Mouse (Mus musculus): ENCODE measurements at regions not wholly inside any gene's neighbourhood (a gene's known extent, or its start where the extent isn't known, plus 50 kb on each side); places are given as distances from the start of the nearest gene placed in this dataset.
A peak's percentile ranks its signal among the peaks of the same experiment; 100 is the strongest.

GRCm38 (mm10) chr13:52273502-52274246 lies 257.4 kb downstream of the Diras2 start:
- H3K27me3 ChIP-seq (ENCODE audit: control insufficient read depth, insufficient read depth, insufficient read length) = no peaks in the 10 kb centered on the region
- H3ac ChIP-seq (ENCODE audit: control insufficient read depth, insufficient read length, low read depth) = no peak overlapping the region
- no peaks in the 10 kb centered on the region for H3K36me3 ChIP-seq (ENCODE audit: control insufficient read depth, insufficient read depth)
- H3K79me3 ChIP-seq (ENCODE audit: low read depth) = no peaks in the 10 kb centered on the region
- H3K4me3 ChIP-seq (ENCODE audit: insufficient read depth, poor library complexity, severe bottlenecking) = no peak overlapping the region
- H3K79me2 ChIP-seq (ENCODE audit: control insufficient read depth, insufficient read depth) = no peaks in the 10 kb centered on the region
- TF ChIP-seq MYOG (IDR thresholded peaks at IDR 0.05; ENCODE audit: control insufficient read depth, extremely low read depth, insufficient read length) (no peak), CTCF (IDR thresholded peaks at IDR 0.05; ENCODE audit: control insufficient read depth, insufficient read depth, insufficient read length) (no peak), USF1 (IDR thresholded peaks at IDR 0.05; ENCODE audit: low read depth) (no peak)

- TF ChIP-seq MYOD1 (IDR thresholded peaks at IDR 0.05; ENCODE audit: control insufficient read depth, insufficient read length, low read depth) (no peak), FOSL1 (IDR thresholded peaks at IDR 0.05; ENCODE audit: insufficient read depth, low read length, poor library complexity, severe bottlenecking) (no peak), MAX (IDR thresholded peaks at IDR 0.05) (no peak), CEBPB (IDR thresholded peaks at IDR 0.05; ENCODE audit: low read depth) (no peak), MYOG (IDR thresholded peaks at IDR 0.05; ENCODE audit: control insufficient read depth, extremely low read depth, insufficient read length) (no peak), USF1 (IDR thresholded peaks at IDR 0.05; ENCODE audit: low read depth) (no peak), CTCF (IDR thresholded peaks at IDR 0.05; ENCODE audit: control insufficient read depth, insufficient read depth, insufficient read length) (no peak)
- no peaks in the 10 kb centered on the region for H3K79me2 ChIP-seq (ENCODE audit: control insufficient read depth, insufficient read depth)
- no peak overlapping the region for H3K4me3 ChIP-seq (ENCODE audit: insufficient read depth, poor library complexity, severe bottlenecking)
Observed at GRCm38 (mm10) chr13:52275196-52275595, 255.9 kb downstream of the Diras2 start.

GRCm38 (mm10) chr13:52275675-52276074 lies 255.4 kb downstream of the Diras2 start:
- no peak for TF ChIP-seq MYOG (IDR thresholded peaks at IDR 0.05; ENCODE audit: control insufficient read depth, extremely low read depth, insufficient read length)
- no peak for TF ChIP-seq USF1 (IDR thresholded peaks at IDR 0.05; ENCODE audit: low read depth)
- TF ChIP-seq CEBPB (IDR thresholded peaks at IDR 0.05; ENCODE audit: low read depth) = no peak
- TF ChIP-seq CTCF (IDR thresholded peaks at IDR 0.05; ENCODE audit: control insufficient read depth, insufficient read depth, insufficient read length) = peak; percentile 28
- TF ChIP-seq MYOD1 (IDR thresholded peaks at IDR 0.05; ENCODE audit: control insufficient read depth, insufficient read length, low read depth) = no peak
- Histone ChIP-seq H3K4me3 (ENCODE audit: insufficient read depth, poor library complexity, severe bottlenecking) (no peak overlapping the region), H3K79me2 (ENCODE audit: control insufficient read depth, insufficient read depth) (no peaks in the 10 kb centered on the region), H3K79me3 (ENCODE audit: low read depth) (no peaks in the 10 kb centered on the region), H3K27me3 (ENCODE audit: control insufficient read depth, insufficient read depth, insufficient read length) (no peaks in the 10 kb centered on the region), H3K36me3 (ENCODE audit: control insufficient read depth, insufficient read depth) (no peaks in the 10 kb centered on the region), H3ac (ENCODE audit: control insufficient read depth, insufficient read length, low read depth) (no peak overlapping the region)

More at GRCm38 (mm10) chr13:52275196-52275595, 255.9 kb downstream of the Diras2 start:
- Histone ChIP-seq H3K79me3 (ENCODE audit: low read depth) (no peaks in the 10 kb centered on the region), H3K36me3 (ENCODE audit: control insufficient read depth, insufficient read depth) (no peaks in the 10 kb centered on the region), H3K27me3 (ENCODE audit: control insufficient read depth, insufficient read depth, insufficient read length) (no peaks in the 10 kb centered on the region), H3ac (ENCODE audit: control insufficient read depth, insufficient read length, low read depth) (no peak overlapping the region)

GRCm38 (mm10) chr13:52277195-52277594 lies 253.9 kb downstream of the Diras2 start:
- H3K79me3 ChIP-seq (ENCODE audit: low read depth) = no peaks in the 10 kb centered on the region
- H3K36me3 ChIP-seq (ENCODE audit: control insufficient read depth, insufficient read depth) = no peaks in the 10 kb centered on the region
- no peaks in the 10 kb centered on the region for H3K79me2 ChIP-seq (ENCODE audit: control insufficient read depth, insufficient read depth)
- no peak overlapping the region for H3ac ChIP-seq (ENCODE audit: control insufficient read depth, insufficient read length, low read depth)
- peak; percentile 65 for TF ChIP-seq USF1 (IDR thresholded peaks at IDR 0.05; ENCODE audit: low read depth)
- TF ChIP-seq MYOD1 (IDR thresholded peaks at IDR 0.05; ENCODE audit: control insufficient read depth, insufficient read length, low read depth) = no peak
- TF ChIP-seq MAX (IDR thresholded peaks at IDR 0.05) = peak; percentile 83
- H3K4me3 ChIP-seq (ENCODE audit: insufficient read depth, poor library complexity, severe bottlenecking) = no peak overlapping the region
- no peaks in the 10 kb centered on the region for H3K27me3 ChIP-seq (ENCODE audit: control insufficient read depth, insufficient read depth, insufficient read length)

- Histone ChIP-seq H3K27me3 (ENCODE audit: control insufficient read depth, insufficient read depth, insufficient read length) (no peaks in the 10 kb centered on the region), H3K79me2 (ENCODE audit: control insufficient read depth, insufficient read depth) (no peaks in the 10 kb centered on the region)
Observed at GRCm38 (mm10) chr13:52278831-52279230, 252.2 kb downstream of the Diras2 start.

More at GRCm38 (mm10) chr13:52278831-52279230, 252.2 kb downstream of the Diras2 start:
- H3K79me3 ChIP-seq (ENCODE audit: low read depth) = no peaks in the 10 kb centered on the region
- H3ac ChIP-seq (ENCODE audit: control insufficient read depth, insufficient read length, low read depth) = no peak overlapping the region
- TF ChIP-seq CTCF (IDR thresholded peaks at IDR 0.05; ENCODE audit: control insufficient read depth, insufficient read depth, insufficient read length) = no peak
- no peak for TF ChIP-seq MYOD1 (IDR thresholded peaks at IDR 0.05; ENCODE audit: control insufficient read depth, insufficient read length, low read depth)
- no peak for TF ChIP-seq MAX (IDR thresholded peaks at IDR 0.05)
- TF ChIP-seq FOSL1 (IDR thresholded peaks at IDR 0.05; ENCODE audit: insufficient read depth, low read length, poor library complexity, severe bottlenecking) = no peak
- TF ChIP-seq CEBPB (IDR thresholded peaks at IDR 0.05; ENCODE audit: low read depth) = no peak
- no peak for TF ChIP-seq USF1 (IDR thresholded peaks at IDR 0.05; ENCODE audit: low read depth)
- no peak for TF ChIP-seq MYOG (IDR thresholded peaks at IDR 0.05; ENCODE audit: control insufficient read depth, extremely low read depth, insufficient read length)
- H3K36me3 ChIP-seq (ENCODE audit: control insufficient read depth, insufficient read depth) = no peaks in the 10 kb centered on the region
- no peak overlapping the region for H3K4me3 ChIP-seq (ENCODE audit: insufficient read depth, poor library complexity, severe bottlenecking)

Data from C2C12 (cell line).